In genomic region chr17:14227601-14228000, GRCm38 (mm10) we compare ENCODE assay signal across 25 mouse cellular contexts. TPM values are rescaled to one million over a fixed set of nuclear protein-coding genes. Genes with fewer than 3 reads are reported as not detected.
DNase-seq lines count a peak whose midpoint lies in the region; ATAC-seq and TF ChIP-seq lines count a peak whose summit lies in the region.
"Had no signal": no experiment of that assay in that cellular context is flagged by ENCODE, and none has a peak within 500 bp of the region (broad histone marks: within the 10 kb centered on the region; RNA-seq: fewer than 3 reads in every experiment).

No protein-coding gene starts in this region.

- 62% methylated on average over 6 of the region's 6 CpGs for WGBS in forebrain, embryonic 16.5 days
- 66% methylated on average over 6 of the region's 6 CpGs for WGBS in forebrain, embryonic 13.5 days
- WGBS in lung, embryonic 15.5 days, result 24% methylated on average over 6 of the region's 6 CpGs
- WGBS in stomach, embryonic 16.5 days, result 32% methylated on average over 6 of the region's 6 CpGs
- WGBS in stomach, postnatal 0 days, result 20% methylated on average over 6 of the region's 6 CpGs
- WGBS in thymus, adult 2 months, result 44% methylated on average over 6 of the region's 6 CpGs

- H3K4me2 ChIP-seq in forebrain, embryonic 16.5 days (ENCODE audit: low read length), result no peak overlapping the region
- no peak overlapping the region for H3K4me2 ChIP-seq in forebrain, embryonic 13.5 days
- H3K4me2 ChIP-seq in lung, embryonic 15.5 days, result no peak overlapping the region
- no peak overlapping the region for H3K4me2 ChIP-seq in stomach, embryonic 16.5 days (ENCODE audit: low read depth, low read length)
- H3K4me2 ChIP-seq in stomach, postnatal 0 days (replicated peaks; ENCODE audit: low read depth), result no peak overlapping the region
- H3K4me2 ChIP-seq: forebrain, embryonic 15.5 days; hindbrain, embryonic 12.5 days; kidney, embryonic 15.5 days; limb, embryonic 12.5 days; liver, embryonic 15.5 days; neural tube, embryonic 15.5 days had no signal

- H3K9me3 ChIP-seq in forebrain, embryonic 16.5 days (ENCODE audit: control insufficient read depth, low read length), result no peaks in the 10 kb centered on the region
- no peaks in the 10 kb centered on the region for H3K9me3 ChIP-seq in forebrain, embryonic 13.5 days (replicated peaks)
- no peaks in the 10 kb centered on the region for H3K9me3 ChIP-seq in lung, embryonic 15.5 days
- no peaks in the 10 kb centered on the region for H3K9me3 ChIP-seq in stomach, embryonic 16.5 days (replicated peaks; ENCODE audit: control insufficient read depth, low read length)
- no peaks in the 10 kb centered on the region for H3K9me3 ChIP-seq in stomach, postnatal 0 days (ENCODE audit: control insufficient read depth, low read length)
- H3K9me3 ChIP-seq: forebrain, embryonic 15.5 days; hindbrain, embryonic 12.5 days; kidney, embryonic 15.5 days; limb, embryonic 12.5 days; liver, embryonic 15.5 days; midbrain, embryonic 10.5 days; neural tube, embryonic 15.5 days had no signal

- no peak for TF ChIP-seq POLR2A in thymus, adult 2 months (IDR thresholded peaks at IDR 0.05; ENCODE audit: control insufficient read depth, extremely low read depth, insufficient read depth, low read length, poor library complexity)

- TF ChIP-seq CTCF in stomach, postnatal 0 days (IDR thresholded peaks at IDR 0.05; ENCODE audit: low read depth), result no peak
- no peak for TF ChIP-seq CTCF in thymus, adult 2 months (IDR thresholded peaks at IDR 0.05; ENCODE audit: borderline replicate concordance, control insufficient read depth, extremely low read depth, insufficient read depth, low read length, poor library complexity)

- no peaks in the 10 kb centered on the region for H3K36me3 ChIP-seq in forebrain, embryonic 16.5 days (ENCODE audit: control insufficient read depth, insufficient read depth)
- H3K36me3 ChIP-seq in forebrain, embryonic 13.5 days (ENCODE audit: poor library complexity, severe bottlenecking), result no peaks in the 10 kb centered on the region
- H3K36me3 ChIP-seq in lung, embryonic 15.5 days, result no peaks in the 10 kb centered on the region
- no peaks in the 10 kb centered on the region for H3K36me3 ChIP-seq in stomach, embryonic 16.5 days (ENCODE audit: control insufficient read depth, insufficient read depth, low read length)
- no peaks in the 10 kb centered on the region for H3K36me3 ChIP-seq in stomach, postnatal 0 days (ENCODE audit: control insufficient read depth, insufficient read depth, low read length)
- H3K36me3 ChIP-seq in thymus, adult 2 months (ENCODE audit: control insufficient read depth, insufficient read depth, low read length), result no peaks in the 10 kb centered on the region
- H3K36me3 ChIP-seq: forebrain, embryonic 15.5 days; G1E; hindbrain, embryonic 12.5 days; kidney, embryonic 15.5 days; limb, embryonic 12.5 days; liver, embryonic 15.5 days; midbrain, embryonic 10.5 days; neural tube, embryonic 15.5 days had no signal

- no peak for DNase-seq in lung, postnatal 36 days
- no peak for DNase-seq in stomach, postnatal 0 days (ENCODE audit: low spot score)
- DNase-seq in thymus, adult 2 months, result no peak
- no peak for DNase-seq in spleen, adult 18-20 months
- DNase-seq: adrenal gland, adult 8-10 months; cerebellum, adult 8-10 months; cerebellum, postnatal 25 days; gastrocnemius, postnatal 10 days; heart, postnatal 14 days; lung, postnatal 14 days; right cerebral cortex, adult 18-20 months; thymus, postnatal 25 days had no signal

- H3K4me3 ChIP-seq in forebrain, embryonic 16.5 days (replicated peaks; ENCODE audit: low read length), result no peak overlapping the region
- H3K4me3 ChIP-seq in forebrain, embryonic 13.5 days, result no peak overlapping the region
- H3K4me3 ChIP-seq in lung, embryonic 15.5 days, result no peak overlapping the region
- H3K4me3 ChIP-seq in stomach, embryonic 16.5 days (replicated peaks; ENCODE audit: low read length), result no peak overlapping the region
- no peak overlapping the region for H3K4me3 ChIP-seq in stomach, postnatal 0 days (ENCODE audit: low read depth, low read length)
- H3K4me3 ChIP-seq in thymus, adult 2 months (ENCODE audit: control insufficient read depth, insufficient read depth, low read length), result no peak overlapping the region
- H3K4me3 ChIP-seq: forebrain, embryonic 15.5 days; hindbrain, embryonic 12.5 days; kidney, embryonic 15.5 days; left cerebral cortex, adult 2 months; limb, embryonic 12.5 days; liver, embryonic 15.5 days; midbrain, embryonic 10.5 days; neural tube, embryonic 15.5 days had no signal

- H3K27ac ChIP-seq in forebrain, embryonic 16.5 days (ENCODE audit: low read length), result no peak overlapping the region
- H3K27ac ChIP-seq in forebrain, embryonic 13.5 days, result no peak overlapping the region
- no peak overlapping the region for H3K27ac ChIP-seq in lung, embryonic 15.5 days
- no peak overlapping the region for H3K27ac ChIP-seq in stomach, embryonic 16.5 days (ENCODE audit: low read length)
- H3K27ac ChIP-seq in stomach, postnatal 0 days (replicated peaks), result no peak overlapping the region
- H3K27ac ChIP-seq in thymus, adult 2 months (ENCODE audit: control insufficient read depth, insufficient read depth, low read length), result no peak overlapping the region
- H3K27ac ChIP-seq: forebrain, embryonic 15.5 days; hindbrain, embryonic 12.5 days; kidney, embryonic 15.5 days; left cerebral cortex, adult 2 months; limb, embryonic 12.5 days; liver, embryonic 15.5 days; midbrain, embryonic 10.5 days; neural tube, embryonic 15.5 days had no signal

- ATAC-seq in forebrain, embryonic 16.5 days, result 0 out of 2 replicates have a peak, but pooled peaks have one; percentile 18
- ATAC-seq in forebrain, embryonic 13.5 days, result no peak
- ATAC-seq in lung, embryonic 15.5 days (ENCODE audit: borderline replicate concordance, extremely low read depth, low FRiP score, low TSS enrichment), result peak; percentile 50; the same call in 1 of the 2 replicates
- 0 out of 2 replicates have a peak, but pooled peaks have one; percentile 6 for ATAC-seq in stomach, embryonic 16.5 days (ENCODE audit: insufficient read depth, low FRiP score)
- no peak for ATAC-seq in stomach, postnatal 0 days (ENCODE audit: low FRiP score, low TSS enrichment)
- ATAC-seq: forebrain, embryonic 15.5 days had no signal

- no peak overlapping the region for H3K9ac ChIP-seq in forebrain, embryonic 16.5 days (replicated peaks; ENCODE audit: low read depth, low read length)
- no peak overlapping the region for H3K9ac ChIP-seq in forebrain, embryonic 13.5 days
- no peak overlapping the region for H3K9ac ChIP-seq in lung, embryonic 15.5 days
- H3K9ac ChIP-seq in stomach, embryonic 16.5 days (ENCODE audit: low read length), result no peak overlapping the region
- H3K9ac ChIP-seq in stomach, postnatal 0 days (ENCODE audit: low read length), result no peak overlapping the region
- H3K9ac ChIP-seq: forebrain, embryonic 15.5 days; hindbrain, embryonic 12.5 days; kidney, embryonic 15.5 days; limb, embryonic 12.5 days; liver, embryonic 15.5 days; neural tube, embryonic 15.5 days had no signal

- no peak for TF ChIP-seq EP300 in stomach, postnatal 0 days (optimal IDR thresholded peaks at IDR 0.05)

- H3K4me1 ChIP-seq in forebrain, embryonic 16.5 days (replicated peaks; ENCODE audit: control insufficient read depth, insufficient read depth, low read length), result 0 out of 2 replicates have a peak, but pooled peaks cover 2% of the 10 kb centered on the region
- peaks cover 5% of the 10 kb centered on the region; the same call in 1 of the 2 replicates for H3K4me1 ChIP-seq in forebrain, embryonic 13.5 days
- peaks cover 12% of the 10 kb centered on the region; the same call in 1 of the 2 replicates for H3K4me1 ChIP-seq in lung, embryonic 15.5 days
- peaks cover 27% of the 10 kb centered on the region for H3K4me1 ChIP-seq in stomach, embryonic 16.5 days (ENCODE audit: control insufficient read depth, insufficient read depth, low read length)
- peaks cover 4% of the 10 kb centered on the region; the same call in 1 of the 2 replicates for H3K4me1 ChIP-seq in stomach, postnatal 0 days (replicated peaks; ENCODE audit: control insufficient read depth, insufficient read depth)
- no peaks in the 10 kb centered on the region for H3K4me1 ChIP-seq in thymus, adult 2 months (replicated peaks; ENCODE audit: control insufficient read depth, insufficient read depth, low read length)
- H3K4me1 ChIP-seq: liver, embryonic 15.5 days had no signal

- no peaks in the 10 kb centered on the region for H3K27me3 ChIP-seq in forebrain, embryonic 16.5 days (replicated peaks; ENCODE audit: control insufficient read depth, insufficient read depth, low read length)
- no peaks in the 10 kb centered on the region for H3K27me3 ChIP-seq in forebrain, embryonic 13.5 days
- peaks cover 9% of the 10 kb centered on the region; the same call in 1 of the 2 replicates for H3K27me3 ChIP-seq in lung, embryonic 15.5 days
- no peaks in the 10 kb centered on the region for H3K27me3 ChIP-seq in stomach, embryonic 16.5 days (ENCODE audit: control insufficient read depth, insufficient read depth, low read length)
- H3K27me3 ChIP-seq in stomach, postnatal 0 days (ENCODE audit: control insufficient read depth, insufficient read depth, low read length), result no peaks in the 10 kb centered on the region
- H3K27me3 ChIP-seq in thymus, adult 2 months (ENCODE audit: control insufficient read depth, insufficient read depth, low read length), result no peaks in the 10 kb centered on the region
- H3K27me3 ChIP-seq: forebrain, embryonic 15.5 days; hindbrain, embryonic 12.5 days had no signal

RNA-seq across cellular contexts. Expression of gene Dact2, which starts 23.5 kb away (rescaled TPM):
- 1.1 and 1.3 TPM in 2 replicates for polyA plus RNA-seq in forebrain, embryonic 16.5 days (2015; fragmentation: Nextera tagmentation; extraction: Ambion mirVana)
- polyA plus RNA-seq in forebrain, embryonic 13.5 days (2015; fragmentation: Nextera tagmentation; extraction: Ambion mirVana), result 0.88 and 0.91 TPM in 2 replicates
- polyA plus RNA-seq in lung, embryonic 15.5 days (2015; fragmentation: Nextera tagmentation; extraction: Ambion mirVana), result 4.6 and 4.7 TPM in 2 replicates
- 2.9 and 3.3 TPM in 2 replicates for polyA plus RNA-seq in stomach, embryonic 16.5 days (2015; fragmentation: Nextera tagmentation; extraction: Ambion mirVana)
- 1.6 and 1.8 TPM in 2 replicates for polyA plus RNA-seq in stomach, postnatal 0 days (2015; fragmentation: Nextera tagmentation; extraction: Ambion mirVana)
- polyA plus RNA-seq in thymus, adult 2 months (2012; rRNA removed), result 37.4 and 45.8 TPM in 2 replicates
- polyA plus RNA-seq: G1E had no signal

RNA-seq across cellular contexts. Expression of gene Smoc2, which starts 51.7 kb away (rescaled TPM):
- 3.6 and 4.7 TPM in 2 replicates for polyA plus RNA-seq in forebrain, embryonic 16.5 days (2015; fragmentation: Nextera tagmentation; extraction: Ambion mirVana)
- polyA plus RNA-seq in forebrain, embryonic 13.5 days (2015; fragmentation: Nextera tagmentation; extraction: Ambion mirVana), result 0.66 and 1.1 TPM in 2 replicates
- 66.1 and 67.0 TPM in 2 replicates for polyA plus RNA-seq in lung, embryonic 15.5 days (2015; fragmentation: Nextera tagmentation; extraction: Ambion mirVana)
- 137 and 139 TPM in 2 replicates for polyA plus RNA-seq in stomach, embryonic 16.5 days (2015; fragmentation: Nextera tagmentation; extraction: Ambion mirVana)
- polyA plus RNA-seq in stomach, postnatal 0 days (2015; fragmentation: Nextera tagmentation; extraction: Ambion mirVana), result 58.6 and 59.2 TPM in 2 replicates
- polyA plus RNA-seq in thymus, adult 2 months (2012; rRNA removed), result 15.6 and 17.8 TPM in 2 replicates
- polyA plus RNA-seq: G1E had no signal

Comparison
In these comparisons a context has a peak if more than half of its experiments do, and no peak if none do; other contexts are left out.
1. ATAC-seq: peak in forebrain, embryonic 16.5 days (single experiment), lung, embryonic 15.5 days (single experiment) and stomach, embryonic 16.5 days (single experiment); none in forebrain, embryonic 13.5 days (single experiment) and stomach, postnatal 0 days (single experiment).